Mouse (Mus musculus): ENCODE data around the gene Prrt4.

DNA sequence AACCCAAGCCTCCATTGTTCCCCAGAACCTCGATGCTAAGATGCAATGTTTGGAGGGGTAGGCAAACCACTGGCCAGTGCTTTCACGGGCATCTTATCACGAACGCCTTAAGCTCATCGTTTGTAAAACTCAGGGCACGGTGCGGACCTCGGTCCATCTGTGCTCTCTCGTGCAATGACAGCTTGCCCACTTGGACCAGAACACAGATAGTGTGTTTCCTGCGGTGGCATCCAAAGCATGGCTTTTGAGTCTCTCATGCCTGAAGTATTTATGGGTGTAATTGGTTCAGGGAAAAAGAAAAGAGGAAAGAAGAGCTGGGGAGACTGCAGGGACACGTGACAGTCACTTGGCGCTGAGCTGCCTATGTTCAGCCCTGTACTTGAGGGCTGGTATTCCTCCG, 59.4 kb downstream of the Prrt4 start:
- TF ChIP-seq CTCF (conservative IDR thresholded peaks at IDR 0.05; ENCODE audit: insufficient read depth, insufficient read length, low read depth, low read length) (no peak), POLR2A (IDR thresholded peaks at IDR 0.05; ENCODE audit: low read depth, low read length) (no peak)
